Mouse (Mus musculus): ENCODE data around the gene Ppp1r14b.
A peak's percentile ranks its signal among the peaks of the same experiment; 100 is the strongest.

Gene Ppp1r14b

GRCm38 (mm10) chr19:6995255-6995991 lies 20.7 kb downstream of the Ppp1r14b start:
- DNase-seq, result no peak

- peak; percentile 94 for DNase-seq
Observed at GRCm38 (mm10) chr19:6996006-6996405, 21.2 kb downstream of the Ppp1r14b start, which contains the start of the genes Nudt22 and Trpt1. Gene Nudt22, minus strand, starts transcription at chr19:6996117. Gene Trpt1, plus strand, starts transcription at chr19:6996131.

DNA sequence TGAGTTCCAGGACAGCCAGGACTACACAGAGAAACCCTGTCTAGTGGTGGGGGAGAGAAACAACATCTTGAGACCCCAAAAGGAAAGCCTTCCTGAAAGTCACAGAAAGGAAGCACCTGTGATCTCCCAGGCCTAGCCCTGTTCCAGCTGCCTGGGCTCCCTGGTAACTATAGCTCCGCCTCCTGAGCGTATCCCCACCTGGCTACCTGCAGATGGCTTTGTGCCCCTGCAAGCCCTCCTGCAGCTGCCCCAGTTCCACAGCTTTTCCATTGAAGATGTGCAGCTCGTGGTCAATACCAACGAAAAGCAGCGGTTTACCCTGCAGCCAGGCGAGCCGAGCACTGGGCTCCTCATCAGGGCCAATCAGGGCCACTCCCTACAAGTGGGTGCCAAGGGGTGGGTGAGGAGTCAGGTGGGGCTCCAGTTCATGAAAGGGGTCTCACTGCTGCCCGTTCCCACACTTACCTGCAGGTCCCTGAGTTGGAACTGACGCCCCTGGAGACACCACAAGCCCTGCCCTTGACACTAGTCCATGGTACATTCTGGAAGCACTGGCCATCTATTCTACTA lies 23.0 kb downstream of the Ppp1r14b start:
- no peak for DNase-seq

GRCm38 (mm10) chr19:6999360-7000063 lies 24.7 kb downstream of the Ppp1r14b start:
- no peak for DNase-seq

GRCm38 (mm10) chr19:7006892-7007593 lies 32.3 kb downstream of the Ppp1r14b start:
- no peak for DNase-seq

DNA sequence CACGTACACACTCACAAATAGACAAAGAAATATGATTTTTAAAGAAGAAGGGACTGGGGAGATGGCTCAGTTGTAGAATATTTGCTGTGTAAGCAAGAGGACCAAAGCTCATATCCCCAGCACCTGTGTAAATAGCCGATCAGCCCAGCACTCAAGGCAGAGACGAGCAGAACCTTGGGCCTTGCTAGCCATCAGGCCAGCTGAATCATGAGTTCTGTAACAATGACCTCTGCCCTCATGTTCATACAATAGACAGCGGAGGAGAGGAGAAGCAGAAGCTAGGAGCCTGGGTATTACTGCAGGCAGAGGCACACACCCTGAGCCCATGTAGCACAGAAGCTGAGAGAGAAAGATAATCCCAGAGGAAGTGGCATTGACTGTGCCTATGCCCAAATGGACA lies 37.7 kb downstream of the Ppp1r14b start:
- no peak for DNase-seq

GRCm38 (mm10) chr19:7013984-7014383 lies 39.2 kb downstream of the Ppp1r14b start:
- no peak for DNase-seq

DNA sequence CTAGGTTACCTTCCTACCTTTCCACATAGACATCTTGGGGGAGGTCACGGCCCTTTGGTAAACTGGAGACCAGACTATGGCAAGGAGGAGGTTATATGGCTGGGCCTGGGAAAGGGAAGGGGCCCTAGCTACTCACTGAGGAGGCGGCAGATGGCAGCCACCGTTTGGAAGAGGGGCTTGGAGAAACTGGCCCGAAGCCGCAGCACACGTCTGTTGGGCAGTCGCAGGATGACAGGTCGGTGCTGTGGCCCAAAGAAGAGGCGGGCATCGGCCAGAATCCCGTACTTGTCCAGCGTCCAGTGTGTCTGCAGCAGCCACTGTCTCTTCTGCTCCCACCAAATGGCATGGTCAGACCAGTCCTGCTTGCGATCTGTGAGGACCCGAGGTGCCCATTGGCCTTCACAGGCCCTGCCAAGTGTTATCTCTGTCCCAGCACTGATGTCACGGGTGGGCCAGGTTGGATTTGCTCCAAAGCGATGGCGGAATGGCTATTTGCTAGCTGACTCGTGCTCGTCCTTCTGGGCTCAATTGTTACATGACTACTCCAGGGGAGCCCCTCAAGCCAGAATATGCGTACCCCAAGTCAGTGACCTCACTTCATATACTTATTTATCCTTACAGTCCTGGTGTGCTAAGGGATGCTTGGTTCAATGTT lies 39.8 kb downstream of the Ppp1r14b start:
- no peak for DNase-seq

DNA sequence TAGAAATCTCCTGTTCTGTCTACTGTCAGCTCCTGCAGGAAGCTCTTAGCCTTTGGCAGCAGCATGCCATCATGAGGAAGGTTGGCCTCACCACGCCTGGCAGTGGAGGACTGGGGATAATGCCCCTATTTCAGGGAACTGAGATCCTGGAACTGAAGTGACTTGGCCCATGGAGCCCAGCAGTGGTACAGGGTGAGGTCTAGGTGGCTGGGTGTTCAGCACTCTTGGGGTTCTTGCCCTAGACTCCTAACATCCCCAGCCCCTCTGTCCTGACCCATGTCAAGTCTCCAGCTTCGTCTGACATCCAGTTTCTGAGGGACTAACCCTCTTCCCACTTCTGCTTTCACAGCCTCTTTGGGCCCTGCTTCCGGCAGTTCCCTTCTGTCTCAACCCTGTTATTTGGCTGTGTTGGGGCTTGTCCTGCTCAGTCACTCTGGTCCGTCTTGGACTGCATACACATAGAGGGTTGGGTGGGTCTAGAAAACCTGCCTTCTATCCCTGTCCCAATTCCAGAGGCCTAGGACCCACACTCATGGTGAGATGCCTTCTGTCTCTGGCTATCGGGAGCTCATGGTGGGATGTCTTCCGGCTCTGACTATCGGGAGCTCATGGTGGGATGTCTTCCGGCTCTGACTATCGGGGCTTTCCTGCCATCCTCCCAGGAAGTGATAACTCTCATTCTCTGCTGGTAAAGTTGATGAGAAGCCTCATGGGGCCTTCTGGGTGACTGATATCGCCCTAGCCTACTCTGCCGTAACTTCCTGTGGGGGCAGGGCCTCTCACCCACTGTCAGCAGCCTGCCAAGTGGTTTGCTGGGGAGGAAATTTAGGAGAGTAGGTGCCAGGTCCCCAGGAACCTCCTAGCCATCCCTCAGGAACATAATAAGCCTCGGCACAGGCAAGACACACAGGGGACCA lies 43.0 kb downstream of the Ppp1r14b start:
- DNase-seq, result no peak

DNA sequence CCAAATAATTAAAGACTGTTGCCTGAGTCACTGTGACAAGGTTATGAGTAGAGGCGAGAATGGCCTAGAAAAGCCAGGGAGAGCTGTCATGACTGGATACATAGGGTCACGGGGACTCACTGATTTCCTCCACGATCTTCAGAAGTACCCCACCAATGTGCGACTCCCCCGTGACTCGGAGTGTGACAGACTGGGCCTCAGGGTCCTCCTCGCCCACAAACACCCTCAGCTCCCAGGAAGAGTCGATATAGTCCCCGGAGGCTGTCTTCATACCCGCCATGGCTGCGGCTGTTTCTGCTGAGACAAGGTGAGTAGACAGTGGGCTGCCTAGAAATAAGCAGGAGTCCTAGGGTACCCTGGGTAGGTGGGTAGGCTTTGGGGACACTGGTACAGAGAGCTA lies 43.8 kb downstream of the Ppp1r14b start:
- no peak for DNase-seq

GRCm38 (mm10) chr19:7019191-7019590 lies 44.4 kb downstream of the Ppp1r14b start, which contains the start of gene Fermt3:
Gene Fermt3, minus strand, starts transcription at chr19:7019469.
- peak; percentile 44 for DNase-seq

DNA sequence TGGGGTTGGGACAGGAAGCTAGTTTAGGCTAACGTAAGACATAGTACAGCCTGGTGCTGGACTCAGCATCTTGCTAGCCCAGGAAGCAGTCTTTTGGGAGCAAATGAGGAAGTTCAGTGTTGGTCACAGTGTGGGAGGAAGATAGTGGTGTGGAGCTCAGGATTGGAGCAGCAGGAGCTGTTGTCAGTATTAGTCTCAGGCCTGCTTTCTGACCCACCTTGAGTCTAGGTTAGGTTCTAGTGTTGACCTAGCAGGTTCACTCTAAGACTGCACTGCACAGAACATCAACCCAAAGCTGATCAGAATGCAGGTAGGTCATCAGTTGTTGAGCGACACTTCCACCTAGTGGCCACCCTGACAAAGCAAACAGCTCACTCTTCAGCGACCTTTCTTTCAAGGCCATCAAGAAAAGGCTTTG lies 45.5 kb downstream of the Ppp1r14b start:
- peak; percentile 75 for DNase-seq

Measured in kidney, postnatal 10 days (tissue).